Mouse (Mus musculus) limb, embryonic 11.5 days (tissue): ENCODE measurements around the gene Lgals3bp. TPM values are rescaled to one million over a fixed set of nuclear protein-coding genes. Genes with fewer than 3 reads are reported as not detected.

Source experiments
- ATAC-seq: fragments of 200-750 bp; cut with Nextera tagmentation; 2 replicates; pipeline ENCODE4 v1.8.0; 2017; ENCODE audit warnings: low read depth; ENCODE audit not compliant: insufficient number of reproducible peaks, low FRiP score, low TSS enrichment
- DNase-seq: peaks from one replicate; pipeline ENCODE4 v3.0.0-alpha.2; 2015; ENCODE audit warnings: low spot score
- H3K27ac ChIP-seq: fragments of 300-500 bp; sonication (generic); replicated peaks from 2 replicates; pipeline ENCODE4 v1.5.1; 2014; ENCODE audit warnings: low read depth, mild to moderate bottlenecking, low read length
- H3K27me3 ChIP-seq: fragments of 300-500 bp; sonication (generic); 2 replicates; pipeline ENCODE4 v1.6.1; 2014; ENCODE audit warnings: mild to moderate bottlenecking, low read length, mixed read lengths; ENCODE audit not compliant: control insufficient read depth, insufficient read depth
- H3K36me3 ChIP-seq: fragments of 300-500 bp; sonication (generic); 2 replicates; pipeline ENCODE4 v1.6.1; 2014; ENCODE audit warnings: mild to moderate bottlenecking, low read length, moderate library complexity, mixed read lengths; ENCODE audit not compliant: control insufficient read depth, insufficient read depth
- H3K4me1 ChIP-seq: fragments of 300-500 bp; sonication (generic); 2 replicates; pipeline ENCODE4 v1.6.1; 2014; ENCODE audit warnings: low read length, mixed read lengths; ENCODE audit not compliant: control insufficient read depth, insufficient read depth
- H3K4me2 ChIP-seq: fragments of 300-500 bp; sonication (generic); 2 replicates; pipeline ENCODE4 v1.6.1; 2014; ENCODE audit warnings: low read depth, mild to moderate bottlenecking, moderate library complexity; ENCODE audit not compliant: severe bottlenecking
- H3K4me3 ChIP-seq: fragments of 300-500 bp; sonication (generic); 2 replicates; pipeline ENCODE4 v1.5.1; 2014; ENCODE audit warnings: low read depth, low read length
- H3K9ac ChIP-seq: fragments of 300-500 bp; sonication (generic); 2 replicates; pipeline ENCODE4 v1.6.1; 2014; ENCODE audit warnings: mild to moderate bottlenecking, low read length
- H3K9me3 ChIP-seq: fragments of 300-500 bp; sonication (generic); 2 replicates; pipeline ENCODE4 v1.6.1; 2016; ENCODE audit warnings: low read length; ENCODE audit not compliant: control insufficient read depth
- WGBS: fragments of 180-500 bp; shearing (Covaris S2); extraction: QIAGEN DNeasy Blood & Tissue Kit; methylation state at CpG from one replicate; pipeline ENCODE4 v1.1.7; 2014; 5-methylcytosine and 5-hydroxymethylcytosine counted together
- polyA plus RNA-seq: library from polyadenylated mRNA; unstranded; fragments of >200 nt; fragmentation: Nextera tagmentation; extraction: Ambion mirVana; gene quantifications from 2 replicates; pipeline ENCODE4 v1.2.1, GENCODE M21; 2014

Gene Lgals3bp
- polyA plus RNA-seq = 3.6 and 4.1 TPM in 2 replicates

- ATAC-seq = peak; percentile 38; the same call in 1 of the 2 replicates
- peak within 1 kb of the TSS; percentile 7; the same call in 1 of the 2 replicates for H3K4me2 ChIP-seq
Measured at GRCm38 (mm10) chr11:118401760-118402280, at the start of gene Lgals3bp. Lgals3bp (minus strand) TSS chr11:118402092.

GRCm38 (mm10) chr11:118451211-118451610 is 49.3 kb upstream of the Lgals3bp start:
- Histone ChIP-seq H3K4me1 (0 out of 2 replicates have a peak, but pooled peaks cover 7% of the 10 kb centered on the region), H3K9me3 (no peaks in the 10 kb centered on the region), H3K36me3 (no peaks in the 10 kb centered on the region), H3K27me3 (no peaks in the 10 kb centered on the region), H3K9ac (no peak overlapping the region), H3K4me2 (no peak overlapping the region), H3K4me3 (no peak overlapping the region), H3K27ac (no peak overlapping the region)
- ATAC-seq = no peak
- WGBS = 87% methylated on average over 6 of the region's 6 CpGs
- DNase-seq = no peak

More at GRCm38 (mm10) chr11:118401760-118402280, at the start of gene Lgals3bp:
- Histone ChIP-seq H3K27me3 (no peaks in the 10 kb centered on the region), H3K9ac (peak within 1 kb of the TSS; percentile 37; the same call in 1 of the 2 replicates), H3K27ac (peak within 1 kb of the TSS; percentile 77), H3K4me3 (no peak within 1 kb of the TSS), H3K36me3 (peaks cover 5% of the 10 kb centered on the region; the same call in 1 of the 2 replicates), H3K4me1 (peaks cover 21% of the 10 kb centered on the region), H3K9me3 (no peaks in the 10 kb centered on the region)
- WGBS = 37% methylated on average over 7 of the region's 7 CpGs
- peak; percentile 60 for DNase-seq

- DNase-seq (no peak), ATAC-seq (no peak)
- no peaks in the 10 kb centered on the region for H3K36me3 ChIP-seq
- H3K27me3 ChIP-seq = no peaks in the 10 kb centered on the region
- H3K4me3 ChIP-seq = no peak overlapping the region
- no peaks in the 10 kb centered on the region for H3K9me3 ChIP-seq
- H3K4me2 ChIP-seq = no peak overlapping the region
- H3K27ac ChIP-seq = no peak overlapping the region
- WGBS = 87% methylated on average over 8 of the region's 8 CpGs
- no peak overlapping the region for H3K9ac ChIP-seq
- H3K4me1 ChIP-seq = 0 out of 2 replicates have a peak, but pooled peaks cover 7% of the 10 kb centered on the region
Measured at GRCm38 (mm10) chr11:118448385-118448784, 46.5 kb upstream of the Lgals3bp start.

- Histone ChIP-seq H3K36me3 (no peaks in the 10 kb centered on the region), H3K9me3 (no peaks in the 10 kb centered on the region), H3K27ac (no peak overlapping the region), H3K4me3 (no peak overlapping the region), H3K4me2 (no peak overlapping the region), H3K27me3 (no peaks in the 10 kb centered on the region), H3K9ac (no peak overlapping the region), H3K4me1 (0 out of 2 replicates have a peak, but pooled peaks cover 7% of the 10 kb centered on the region)
- ATAC-seq = no peak
- DNase-seq = no peak
- 33% methylated on average over 4 of the region's 4 CpGs for WGBS
Measured at GRCm38 (mm10) chr11:118447346-118447745, 45.5 kb upstream of the Lgals3bp start.

- Histone ChIP-seq H3K27ac (no peak overlapping the region), H3K27me3 (no peaks in the 10 kb centered on the region), H3K9ac (no peak overlapping the region), H3K36me3 (no peaks in the 10 kb centered on the region), H3K4me1 (0 out of 2 replicates have a peak, but pooled peaks cover 7% of the 10 kb centered on the region), H3K4me3 (no peak overlapping the region), H3K4me2 (no peak overlapping the region), H3K9me3 (no peaks in the 10 kb centered on the region)
- peak; percentile 88 for DNase-seq
- no peak; the same call in 1 of the 2 replicates for ATAC-seq
- WGBS = 11% methylated on average over 3 of the region's 3 CpGs
Measured at GRCm38 (mm10) chr11:118445843-118446242, 44.0 kb upstream of the Lgals3bp start.

- DNase-seq (peak; percentile 88), ATAC-seq (no peak; the same call in 1 of the 2 replicates)
- Histone ChIP-seq H3K36me3 (no peaks in the 10 kb centered on the region), H3K9me3 (no peaks in the 10 kb centered on the region), H3K27ac (no peak overlapping the region), H3K4me1 (peaks cover 13% of the 10 kb centered on the region), H3K9ac (no peak overlapping the region), H3K4me3 (no peak overlapping the region), H3K27me3 (no peaks in the 10 kb centered on the region), H3K4me2 (no peak overlapping the region)
- 29% methylated on average over 11 of the region's 11 CpGs for WGBS
Measured at GRCm38 (mm10) chr11:118443201-118443970, 41.5 kb upstream of the Lgals3bp start.

- H3K9me3 ChIP-seq = no peaks in the 10 kb centered on the region
- H3K36me3 ChIP-seq = no peaks in the 10 kb centered on the region
- H3K4me1 ChIP-seq = peaks cover 14% of the 10 kb centered on the region
- no peak for DNase-seq
- no peaks in the 10 kb centered on the region for H3K27me3 ChIP-seq
- no peak overlapping the region for H3K4me2 ChIP-seq
- no peak for ATAC-seq
- H3K9ac ChIP-seq = no peak overlapping the region
- WGBS = 80% methylated on average over 13 of the region's 13 CpGs
- no peak overlapping the region for H3K4me3 ChIP-seq
- no peak overlapping the region for H3K27ac ChIP-seq
Measured at GRCm38 (mm10) chr11:118442691-118443090, 40.8 kb upstream of the Lgals3bp start.

GRCm38 (mm10) chr11:118438665-118439414 is 36.9 kb upstream of the Lgals3bp start:
- H3K9me3 ChIP-seq = no peaks in the 10 kb centered on the region
- H3K36me3 ChIP-seq = no peaks in the 10 kb centered on the region
- no peak overlapping the region for H3K4me3 ChIP-seq
- DNase-seq (no peak), ATAC-seq (no peak)
- H3K9ac ChIP-seq = no peak overlapping the region; the same call in 1 of the 2 replicates
- no peak overlapping the region for H3K27ac ChIP-seq
- H3K27me3 ChIP-seq = no peaks in the 10 kb centered on the region
- no peak overlapping the region for H3K4me2 ChIP-seq
- 42% methylated on average over 11 of the region's 11 CpGs for WGBS
- H3K4me1 ChIP-seq = peaks cover 29% of the 10 kb centered on the region
